Mouse (Mus musculus): ENCODE data around the gene Ttc9.

The Ttc9 gene

DNA sequence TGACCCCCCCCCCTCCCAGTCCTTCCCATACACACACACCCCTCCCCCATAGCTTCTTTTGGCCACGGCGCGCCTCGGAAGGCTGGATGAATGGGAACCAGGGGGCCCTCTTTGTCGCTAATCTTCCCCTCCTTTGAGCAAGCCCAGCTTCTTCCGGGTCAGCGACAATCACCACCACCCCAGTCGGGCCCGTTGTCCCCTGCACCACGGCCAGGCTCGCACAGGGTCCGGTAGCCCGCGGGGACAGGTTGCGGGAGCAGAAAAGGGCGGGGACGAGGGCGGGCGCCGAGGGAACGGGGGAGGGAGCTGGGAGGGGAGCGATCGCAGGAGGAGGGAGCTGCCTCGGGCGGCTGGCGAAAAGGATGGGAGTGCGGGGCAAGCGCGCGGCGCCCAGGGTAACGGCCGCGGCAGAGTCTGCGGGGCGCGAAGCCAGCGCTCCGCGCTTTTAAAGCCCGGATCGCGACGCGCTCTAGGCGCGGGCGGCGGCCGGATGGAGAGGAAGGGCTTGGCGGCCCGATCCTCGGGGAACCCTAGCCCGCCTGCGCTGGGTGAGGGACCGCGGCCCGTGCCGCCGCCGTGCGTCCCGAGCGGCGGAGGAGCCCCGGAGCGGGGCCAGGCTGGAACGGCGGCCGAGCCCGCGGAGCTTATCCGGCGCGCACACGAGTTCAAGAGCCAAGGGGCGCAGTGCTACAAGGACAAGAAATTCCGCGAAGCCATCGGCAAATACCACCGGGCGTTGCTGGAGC lies at the start of gene Ttc9:
Gene Ttc9, plus strand, starts transcription at position 335 of the 746 bp plus-strand sequence.
- peak; percentile 20 to 42 for DNase-seq (ENCODE audit: low spot score in 2 of 2)

DNA sequence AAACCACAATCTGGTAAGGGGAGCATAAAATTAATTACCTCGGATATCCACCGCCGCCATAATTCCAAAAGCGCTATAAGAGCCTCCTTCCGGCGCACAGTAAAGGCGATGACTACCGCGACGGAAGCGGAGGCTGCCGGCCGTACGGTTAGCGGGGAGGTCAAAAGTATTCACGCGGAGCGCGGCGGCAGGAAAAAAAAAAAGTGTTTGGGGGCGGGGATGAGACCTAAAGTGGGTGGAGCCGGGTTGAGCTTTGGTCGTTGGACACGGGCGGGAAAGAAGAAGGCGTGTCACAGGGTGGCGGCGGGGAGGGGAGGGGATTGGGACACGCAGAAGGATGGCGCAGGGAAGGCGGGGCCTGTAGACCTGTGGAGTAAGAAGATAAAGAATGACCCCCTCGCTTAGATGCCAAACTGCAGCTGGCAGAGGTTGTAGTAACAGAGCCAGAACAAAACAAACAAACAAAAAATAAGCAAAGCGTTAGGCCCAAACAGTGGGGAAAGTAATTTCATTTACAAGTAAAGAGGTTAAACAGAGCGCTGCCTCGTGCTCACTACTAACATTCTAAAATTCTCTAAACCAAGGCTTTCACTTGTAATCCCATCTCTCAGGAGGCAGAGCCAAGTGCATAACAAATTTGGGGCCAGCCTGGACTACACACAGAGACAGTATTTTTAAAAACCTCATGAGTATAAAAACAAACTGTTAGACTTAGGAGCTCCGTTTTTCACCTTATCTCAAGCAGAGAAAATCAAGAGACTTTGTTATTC lies 36.0 kb upstream of the Ttc9 start, which contains the start of gene Med6:
Gene Med6, minus strand, starts transcription at position 107 of the 770 bp plus-strand sequence.
- peak; percentile 85 to 86 for DNase-seq (ENCODE audit: low spot score in 2 of 2)

DNA sequence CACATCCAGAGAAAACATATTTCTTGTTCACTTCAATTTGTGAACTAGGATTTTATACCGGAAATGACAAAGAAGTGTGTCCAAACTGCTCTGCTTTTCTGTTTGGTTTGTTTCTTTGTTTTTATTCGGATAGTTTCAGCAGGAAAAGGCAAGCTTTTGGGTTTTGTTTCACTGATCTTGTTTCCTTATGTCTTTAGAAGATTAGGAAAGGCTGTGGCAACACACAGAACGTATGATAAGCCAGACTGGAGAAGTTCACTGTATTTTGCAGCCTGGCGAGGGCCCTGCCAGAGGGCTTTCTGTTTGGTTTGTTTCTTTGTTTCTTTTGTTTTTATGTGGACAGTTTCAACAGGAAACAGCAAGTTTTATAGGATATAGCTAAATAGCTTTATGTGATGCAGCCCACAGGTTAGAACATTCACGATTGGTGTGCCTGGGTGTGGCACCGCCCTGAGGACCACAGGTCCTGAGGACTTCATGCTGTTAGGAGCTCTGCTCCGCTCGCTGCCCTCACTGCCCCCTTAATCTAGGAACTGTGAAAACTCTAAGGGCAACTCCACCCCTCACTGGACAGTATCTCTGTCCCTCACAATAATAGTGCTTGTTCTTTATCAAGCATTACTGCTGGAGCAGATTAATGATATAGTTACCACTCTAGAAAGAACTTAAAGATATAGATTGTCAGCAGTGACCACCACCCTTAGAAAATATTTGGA lies 34.3 kb upstream of the Ttc9 start:
- DNase-seq (ENCODE audit: low spot score in 2 of 2): no peak

DNA sequence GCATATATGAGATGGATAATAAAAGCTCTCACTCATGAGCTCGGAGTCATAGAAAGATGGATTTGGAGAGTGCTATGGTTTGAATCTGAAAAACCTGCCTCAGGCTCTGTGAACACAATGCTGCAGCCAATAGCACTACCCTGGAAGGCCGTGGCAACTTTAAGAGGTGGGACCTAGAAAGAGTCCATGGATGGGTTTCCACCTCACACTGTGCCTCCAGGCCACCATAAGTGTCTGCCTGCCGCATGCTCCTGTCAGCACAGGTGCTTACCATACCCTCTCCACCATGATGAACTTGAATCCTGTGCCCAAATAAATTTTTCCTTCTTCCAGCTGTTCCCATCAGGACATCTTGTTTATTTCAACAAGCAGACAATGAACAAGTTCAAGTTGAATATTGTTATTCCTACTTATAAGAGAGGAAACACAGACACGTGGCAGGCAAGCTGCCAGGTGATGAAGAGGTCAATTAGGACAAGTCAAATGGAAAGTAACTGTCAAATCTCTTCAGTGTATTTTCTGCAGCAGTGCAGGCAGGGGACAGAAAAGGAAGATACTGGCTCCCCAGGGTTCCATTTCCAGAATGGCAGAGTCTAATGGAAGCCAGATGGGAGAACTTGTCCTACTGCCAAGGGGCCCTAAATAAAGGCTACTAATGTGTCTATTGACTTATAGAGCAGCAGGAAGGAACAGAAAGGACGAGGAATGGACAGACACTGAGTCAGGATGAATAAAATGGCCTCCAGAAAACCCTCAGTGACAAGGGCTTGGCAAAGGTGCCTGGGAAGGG lies 25.9 kb upstream of the Ttc9 start:
- no peak for DNase-seq (ENCODE audit: low spot score in 2 of 2)

DNA sequence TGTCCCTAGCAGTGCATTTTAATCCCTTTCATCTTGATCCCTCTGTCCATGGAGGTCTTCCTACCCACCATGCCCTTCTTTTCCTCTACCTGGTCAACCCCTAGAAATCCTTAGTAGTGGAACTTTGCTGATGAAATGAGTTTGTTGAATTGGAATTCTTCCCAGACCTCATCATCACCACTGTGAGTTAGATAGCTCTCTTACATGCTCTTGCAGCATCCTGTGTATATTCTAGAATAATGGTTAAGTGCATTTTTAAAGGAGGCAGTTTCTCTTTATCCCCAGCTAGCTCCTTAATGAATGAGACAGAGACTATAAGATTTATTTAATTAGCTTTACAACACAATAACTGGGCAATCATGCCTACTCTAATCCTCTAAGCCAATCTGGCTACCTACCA lies 21.6 kb upstream of the Ttc9 start:
- DNase-seq (ENCODE audit: low spot score in 2 of 2): no peak

DNA sequence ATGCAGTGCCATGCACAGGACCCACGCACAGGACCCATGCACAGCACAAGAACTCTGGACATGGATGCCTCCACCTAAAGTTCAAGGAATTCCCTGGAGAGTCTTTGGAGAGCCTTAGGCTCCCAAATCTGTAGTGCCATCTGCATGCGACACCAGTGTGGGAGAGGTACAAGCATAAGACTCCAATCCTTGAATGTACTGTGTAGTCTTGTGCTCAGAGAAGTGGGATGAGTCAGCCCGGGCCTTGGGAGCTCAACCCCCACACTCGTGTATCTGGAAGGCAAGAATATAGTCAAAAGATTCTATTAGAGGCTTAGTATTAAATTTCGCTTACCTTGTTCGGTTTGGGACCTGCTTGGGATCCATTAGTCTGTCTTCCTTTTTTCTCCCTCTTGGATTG lies 15.2 kb upstream of the Ttc9 start:
- DNase-seq (ENCODE audit: low spot score in 2 of 2): no peak

DNA sequence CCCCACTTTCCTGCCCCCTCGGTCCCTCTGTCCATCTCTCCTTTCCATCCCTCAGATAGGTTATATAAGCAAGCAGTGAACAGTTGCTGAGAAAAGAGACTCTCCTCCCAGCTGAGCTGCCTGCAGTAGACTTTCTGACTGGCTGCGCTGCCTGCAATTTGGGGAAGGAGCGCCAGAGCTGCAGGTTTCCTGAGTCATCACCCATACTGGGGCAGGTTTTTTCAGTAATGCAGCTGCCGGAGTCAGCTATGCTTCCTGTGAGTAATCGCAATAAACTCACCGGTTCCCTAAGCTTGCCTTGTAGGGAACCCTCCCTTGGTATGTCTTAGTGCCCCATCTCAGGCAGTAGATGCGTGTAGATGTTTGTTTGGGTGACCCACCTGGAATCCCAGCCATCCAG lies 14.1 kb upstream of the Ttc9 start:
- DNase-seq (ENCODE audit: low spot score in 2 of 2): no peak

DNA sequence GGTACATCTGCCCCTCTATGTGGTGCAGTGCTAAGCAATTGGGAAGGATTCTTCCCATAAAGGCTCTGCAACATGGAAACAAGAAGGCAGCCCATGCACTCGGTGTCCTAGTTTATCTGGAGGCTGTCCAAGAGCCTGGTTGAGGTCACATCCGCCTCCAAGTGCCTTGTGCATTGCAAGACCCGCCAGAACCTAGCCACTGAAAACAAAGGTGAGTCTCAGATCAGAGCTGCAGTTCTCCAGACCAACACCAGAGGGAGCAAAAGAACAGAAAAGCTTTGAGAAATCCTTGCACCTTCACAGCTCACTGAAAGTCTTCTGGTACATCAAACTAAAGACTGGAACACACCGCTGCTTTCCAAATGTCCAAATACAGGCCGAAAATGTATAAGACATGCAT lies 11.7 kb upstream of the Ttc9 start:
- peak; percentile 53 to 81 for DNase-seq (ENCODE audit: low spot score in 2 of 2)

DNA sequence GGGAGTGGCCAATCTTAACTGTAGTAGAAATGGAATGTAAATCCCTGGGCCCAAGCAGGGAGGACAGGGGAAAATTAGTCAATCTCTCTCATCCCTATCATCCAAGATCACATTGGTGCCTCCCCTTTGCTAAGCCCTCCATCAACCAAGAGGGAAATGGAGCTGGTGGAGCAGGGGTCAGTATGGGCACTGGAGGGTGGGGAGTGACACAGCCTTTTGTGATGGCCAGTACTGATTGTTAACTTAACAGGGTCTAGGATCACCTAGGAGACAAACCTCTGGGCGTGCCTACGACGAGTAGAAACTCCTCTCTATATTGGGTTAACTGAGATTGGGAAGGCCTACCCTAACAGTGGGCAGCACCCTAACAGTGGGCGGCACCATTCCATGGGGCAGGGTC lies 7.7 kb upstream of the Ttc9 start:
- DNase-seq (ENCODE audit: low spot score in 2 of 2): no peak

DNA sequence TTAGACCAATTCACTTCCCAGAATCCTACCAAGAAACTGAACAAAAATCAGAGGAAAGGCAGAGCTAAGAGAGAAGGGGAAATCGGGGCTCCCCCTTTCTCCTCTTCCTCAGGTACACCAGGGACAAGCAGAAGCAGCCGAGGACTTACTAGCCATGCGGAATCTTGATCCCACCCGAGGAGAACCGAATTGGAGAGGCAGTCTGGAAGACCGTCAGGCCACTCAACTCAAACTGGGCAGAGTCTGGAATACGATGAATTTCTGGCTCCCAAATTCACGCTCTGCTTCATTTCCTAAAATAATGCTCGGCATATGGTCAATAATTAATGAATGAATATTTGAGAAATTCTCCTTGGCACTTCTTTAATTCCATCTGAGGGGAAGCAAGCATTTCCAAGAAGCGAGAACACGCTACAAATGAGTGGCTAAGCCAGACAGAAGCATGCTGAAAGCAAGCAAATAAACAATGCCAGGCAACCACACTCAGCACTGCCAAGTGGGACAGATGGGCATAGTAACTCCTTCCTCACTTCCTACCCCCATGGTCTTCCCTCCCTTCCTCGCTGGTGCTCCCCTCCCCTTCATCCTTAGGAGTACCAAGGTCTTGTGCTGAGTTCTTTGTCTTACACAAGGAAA lies 4.7 kb upstream of the Ttc9 start:
- no peak for DNase-seq (ENCODE audit: low spot score in 2 of 2)

DNA sequence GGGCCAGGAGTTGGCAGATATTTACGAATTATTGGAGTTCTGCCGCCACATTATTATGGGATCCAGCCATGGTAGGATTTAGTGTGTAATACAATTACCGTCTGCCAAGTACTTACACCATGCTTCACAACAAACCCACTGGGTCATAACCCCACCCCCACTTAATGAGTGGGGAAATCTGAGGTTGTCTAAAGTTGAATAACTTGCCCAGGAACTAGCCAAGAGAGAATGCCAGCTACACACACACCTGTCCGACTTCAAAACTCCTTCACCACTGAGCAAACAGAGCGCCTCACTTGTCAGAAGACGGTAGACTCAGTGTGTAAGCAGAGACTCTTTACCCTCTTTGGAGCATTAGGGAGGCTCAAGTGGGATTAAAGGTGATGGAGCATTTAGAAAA lies 3.6 kb upstream of the Ttc9 start:
- DNase-seq (ENCODE audit: low spot score in 2 of 2): no peak

DNA sequence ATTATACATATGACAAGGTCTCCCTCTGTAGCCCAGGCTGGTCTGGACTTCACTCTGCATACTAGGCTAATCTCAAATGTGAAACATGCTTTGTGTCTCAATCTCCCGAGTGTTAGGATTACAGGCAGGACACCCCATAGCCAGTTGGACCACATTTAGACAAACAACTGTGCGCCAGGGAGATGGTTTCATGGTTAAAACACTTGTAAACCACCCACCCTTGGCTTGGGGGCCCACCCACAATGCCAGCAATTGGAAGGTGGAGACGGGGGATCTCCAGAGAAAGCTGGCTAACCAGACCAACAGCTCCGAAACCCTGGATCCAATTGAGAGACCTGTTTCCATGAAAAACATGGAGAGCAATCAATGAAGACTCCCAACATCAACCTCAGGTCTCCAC lies 3.0 kb upstream of the Ttc9 start:
- no peak for DNase-seq (ENCODE audit: low spot score in 2 of 2)

DNA sequence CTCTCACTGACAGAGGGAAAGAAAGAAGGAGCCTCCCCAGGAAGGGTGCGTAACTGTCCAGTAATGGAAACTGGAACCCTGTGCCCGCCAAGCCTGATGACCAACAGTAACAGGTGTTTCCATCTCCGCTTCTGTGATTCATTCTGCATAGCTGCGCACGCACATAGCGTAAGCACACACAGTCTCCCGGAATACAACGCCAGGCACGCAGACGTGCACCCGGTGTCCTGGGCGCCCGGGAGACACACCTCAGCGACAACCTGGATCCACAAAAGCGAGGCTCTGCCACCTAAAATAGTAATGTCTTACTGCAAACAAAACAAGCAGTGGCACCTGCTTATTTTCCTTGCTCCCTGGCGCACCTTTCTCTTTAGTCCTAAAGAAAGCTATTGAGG lies 532 bp upstream of the Ttc9 start:
- DNase-seq (ENCODE audit: low spot score in 2 of 2): peak; percentile 38 to 57

DNA sequence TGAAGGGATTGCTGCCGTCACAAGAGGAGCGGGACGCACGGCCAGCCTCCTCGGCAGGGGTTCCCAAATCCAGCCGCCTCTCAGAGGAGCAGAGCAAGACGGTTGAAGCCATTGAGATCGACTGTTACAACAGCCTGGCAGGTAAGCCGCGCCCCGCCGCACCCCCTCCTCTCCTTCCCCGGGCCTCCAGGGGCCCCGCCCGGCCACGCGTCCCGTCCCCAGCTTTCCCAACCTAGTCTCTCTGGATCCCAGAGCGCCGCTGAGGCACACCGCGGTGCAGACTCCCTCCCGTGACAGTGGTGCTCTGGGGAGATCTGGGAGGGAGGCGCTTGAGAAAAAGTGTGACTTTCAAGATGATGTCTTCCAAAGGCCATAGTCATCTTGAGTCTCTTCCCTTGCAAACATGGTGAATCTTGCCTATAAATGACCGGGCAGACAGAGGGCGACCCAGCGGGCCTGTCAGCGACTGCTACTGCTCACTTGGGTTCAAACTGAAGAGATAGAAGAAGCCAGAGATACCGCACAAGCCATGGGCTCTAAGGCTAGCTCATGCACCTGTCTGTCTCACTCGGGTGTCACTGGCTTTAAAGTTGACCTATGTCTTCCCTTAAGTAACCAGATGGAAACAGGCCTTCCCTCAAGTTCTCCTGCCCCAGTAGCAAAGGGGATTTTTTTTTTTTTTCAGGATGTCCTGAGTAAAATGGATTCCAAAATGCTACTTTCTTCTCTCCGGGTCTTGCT lies 782 bp downstream of the Ttc9 start:
- peak; percentile 28 to 32 for DNase-seq (ENCODE audit: low spot score in 2 of 2)

DNA sequence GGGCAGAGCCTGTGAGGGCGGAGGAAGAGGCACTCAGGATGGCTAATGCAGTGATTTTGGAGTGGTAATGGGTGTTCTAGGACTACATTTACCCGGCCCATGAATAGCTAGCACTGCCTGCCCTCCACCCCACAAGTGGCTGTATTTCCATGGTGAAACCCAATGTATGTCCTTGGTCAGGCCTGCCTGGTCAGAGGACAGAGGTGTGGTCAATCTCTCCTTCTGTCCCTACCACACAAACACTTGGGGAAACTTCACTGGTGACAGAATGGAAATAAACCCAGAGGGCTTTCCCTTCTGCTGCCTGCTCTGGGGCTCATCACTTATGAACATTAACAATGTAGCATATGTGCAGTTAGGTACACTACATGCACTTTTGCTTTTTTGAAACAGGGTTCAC lies 2.2 kb downstream of the Ttc9 start:
- DNase-seq (ENCODE audit: low spot score in 2 of 2): no peak

DNA sequence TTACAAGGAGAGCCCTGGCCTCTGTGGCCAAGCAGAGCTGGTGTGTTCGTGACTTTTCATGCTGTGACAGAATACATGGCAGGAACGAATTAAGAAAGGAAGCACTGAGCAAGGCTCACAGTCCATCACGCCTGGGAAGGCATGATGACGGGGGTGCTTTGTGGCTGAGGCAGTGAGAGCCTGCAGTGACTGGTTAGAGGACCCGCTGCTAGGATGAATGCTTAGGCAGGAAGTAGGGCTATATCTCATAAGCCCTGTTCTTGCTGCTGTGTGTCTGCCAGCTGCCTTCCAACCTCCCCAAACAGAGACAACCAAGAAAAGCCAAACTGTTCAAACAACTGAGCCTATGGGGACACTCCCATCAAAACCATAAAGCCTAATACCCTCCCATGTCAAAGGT lies 9.6 kb downstream of the Ttc9 start:
- no peak for DNase-seq (ENCODE audit: low spot score in 2 of 2)

DNA sequence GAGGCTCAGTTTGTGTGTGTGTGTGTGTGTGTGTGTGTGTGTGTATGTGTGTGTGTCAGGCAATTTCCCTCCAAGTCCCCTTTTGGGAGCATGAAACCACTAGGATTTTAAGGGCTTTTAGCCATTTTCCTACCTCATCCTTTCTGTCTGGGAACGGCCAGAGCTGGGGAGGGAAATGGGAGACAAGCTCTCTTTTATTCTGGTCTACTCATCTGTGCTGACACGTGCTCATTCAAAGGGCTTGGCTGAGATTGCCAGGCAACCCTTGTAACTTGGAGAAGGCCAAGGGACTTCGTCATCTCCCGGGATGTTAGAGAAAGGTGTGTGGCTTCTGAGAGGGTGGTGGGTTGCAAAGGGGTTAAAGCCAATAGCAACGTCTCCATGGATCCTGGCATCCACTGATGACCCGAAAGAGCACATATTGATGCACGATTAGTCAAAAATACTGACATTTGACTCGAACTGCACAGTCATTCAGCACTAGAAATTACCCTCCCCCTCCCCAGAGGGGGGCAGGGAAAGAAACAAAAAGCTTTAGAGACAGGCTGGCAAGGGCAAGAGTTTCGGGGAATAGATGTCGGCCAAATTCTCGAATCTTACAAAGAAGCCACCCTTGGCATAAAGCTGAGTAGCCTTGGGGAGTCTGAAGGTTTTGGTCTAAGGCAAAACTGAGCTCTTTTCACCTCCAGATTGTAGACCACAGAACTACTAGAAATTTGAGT lies 11.5 kb downstream of the Ttc9 start:
- DNase-seq (ENCODE audit: low spot score in 2 of 2): no peak

DNA sequence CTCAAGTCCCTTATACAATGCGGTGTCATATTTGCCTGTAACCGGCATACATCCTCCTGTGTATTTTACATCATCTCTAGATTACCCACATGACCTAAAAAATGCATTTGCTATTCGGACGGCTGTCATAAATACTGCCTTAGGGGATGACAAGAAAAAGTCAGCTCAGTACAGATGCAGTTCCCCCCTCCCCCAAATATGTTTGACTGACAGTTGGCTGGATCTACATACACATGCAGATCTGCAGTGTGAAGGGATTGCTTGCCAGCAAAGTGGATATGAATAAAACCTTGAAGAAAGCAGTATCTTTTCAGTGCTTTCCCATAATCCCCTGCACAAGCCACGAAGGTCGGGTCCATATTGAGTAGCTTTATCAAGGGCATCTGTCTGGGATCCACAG lies 15.8 kb downstream of the Ttc9 start:
- DNase-seq (ENCODE audit: low spot score in 2 of 2): no peak

DNA sequence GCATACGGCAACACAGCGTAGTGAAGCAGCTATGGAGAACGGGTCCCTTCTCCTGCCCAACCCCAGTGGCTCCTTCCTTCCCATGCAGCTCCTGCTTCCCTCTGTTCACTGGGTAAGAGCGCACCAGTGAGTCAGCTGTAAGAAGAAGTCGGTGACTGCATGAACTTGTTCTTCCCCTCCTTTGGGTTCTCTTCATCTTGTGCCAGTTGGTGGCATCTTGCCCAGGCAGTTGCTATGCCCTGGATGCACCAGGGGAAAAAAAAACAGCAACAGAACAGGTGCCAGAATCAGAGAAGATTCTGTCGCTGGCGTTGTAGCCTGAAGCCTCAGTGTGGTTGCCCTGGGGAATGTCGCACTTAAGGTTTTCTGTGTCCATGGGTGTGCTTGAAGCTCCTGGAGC lies 22.3 kb downstream of the Ttc9 start:
- no peak for DNase-seq (ENCODE audit: low spot score in 2 of 2)

DNA sequence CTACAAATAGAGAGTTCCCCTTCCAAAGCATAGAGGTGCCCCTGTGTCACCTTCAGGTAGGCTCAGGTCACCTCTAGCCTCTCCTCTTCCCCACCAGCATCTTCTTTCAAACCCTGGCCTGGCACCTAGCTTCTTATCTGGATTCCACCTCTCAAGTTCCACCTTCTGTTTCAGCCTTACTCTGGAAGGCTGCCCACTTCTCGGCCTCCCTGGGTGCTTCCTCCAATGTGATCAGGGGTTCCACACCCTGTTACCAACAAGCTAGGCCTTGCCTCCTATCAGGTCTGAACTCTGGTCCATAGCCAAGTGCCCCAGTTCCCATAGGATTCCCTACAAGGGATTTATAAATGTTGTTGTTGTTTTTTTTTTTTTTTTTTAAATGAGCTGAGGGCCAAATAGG lies 26.3 kb downstream of the Ttc9 start:
- DNase-seq (ENCODE audit: low spot score in 2 of 2): no peak

Data from frontal cortex, postnatal 14 days (tissue).